Mouse (Mus musculus) spleen, adult 2 months (tissue): ENCODE data around the gene Rere. TPM values are rescaled to one million over a fixed set of nuclear protein-coding genes. Genes with fewer than 3 reads are reported as not detected.

Experiments used
- DNase-seq, 2 experiments: peaks; one replicate each; pipeline versions ENCODE4 v3.0.0 to v3.0.0-alpha.2; 2012 to 2021; ENCODE audit warnings: low spot score in 2 of 2, low read depth in 1 of 2
- H3K27ac ChIP-seq: fragments of 200-500 bp; 2 replicates; pipeline ENCODE4 v1.5.1; 2012; ENCODE audit warnings: low read length, inconsistent platforms; ENCODE audit not compliant: insufficient read depth
- H3K27me3 ChIP-seq: fragments of 200-500 bp; 2 replicates; pipeline ENCODE4 v1.6.1; 2012; ENCODE audit warnings: mild to moderate bottlenecking, moderate library complexity, low read length, inconsistent platforms; ENCODE audit not compliant: control insufficient read depth, insufficient read depth
- H3K36me3 ChIP-seq: fragments of 200-500 bp; 2 replicates; pipeline ENCODE4 v1.6.1; 2012; ENCODE audit warnings: mild to moderate bottlenecking, low read length, inconsistent platforms; ENCODE audit not compliant: control insufficient read depth, insufficient read depth
- H3K4me1 ChIP-seq: fragments of 200-500 bp; 2 replicates; pipeline ENCODE4 v1.6.1; 2011; ENCODE audit warnings: inconsistent platforms; ENCODE audit not compliant: control insufficient read depth, insufficient read depth, insufficient read length
- H3K4me3 ChIP-seq: fragments of 200-500 bp; 2 replicates; pipeline ENCODE4 v1.5.1; 2011; ENCODE audit warnings: mild to moderate bottlenecking, inconsistent platforms; ENCODE audit not compliant: insufficient read depth, insufficient read length; ENCODE audit errors: extremely low read depth
- CTCF ChIP-seq: fragments of 200-500 bp; IDR thresholded peaks from 2 replicates; pipeline ENCODE4 v1.5.1; 2011; ENCODE audit warnings: mild to moderate bottlenecking, inconsistent platforms; ENCODE audit not compliant: insufficient read depth, insufficient read length, insufficient replicate concordance; ENCODE audit errors: extremely low read depth
- POLR2A ChIP-seq: fragments of 200-500 bp; IDR thresholded peaks from 2 replicates; pipeline ENCODE4 v1.6.1; 2011; ENCODE audit warnings: low read depth, low read length, inconsistent platforms
- WGBS: fragments of 180-500 bp; shearing (Covaris S2); methylation state at CpG from one replicate; pipeline ENCODE4 v1.1.7; 2018; 5-methylcytosine and 5-hydroxymethylcytosine counted together
- polyA plus RNA-seq: library from polyadenylated mRNA; depleted of rRNA; stranded (reverse); fragments of >200 nt; gene quantifications from 2 replicates; pipeline ENCODE4 v1.2.3, GENCODE M21; 2012

The Rere gene
- polyA plus RNA-seq, 1 experiment: 66.2 TPM

GRCm38 (mm10) chr4:150260111-150260510 is 21.3 kb upstream of the Rere start:
- DNase-seq: no peak
- 94% methylated on average over 7 of the region's 7 CpGs for whole genome bisulfite sequencing
- Histone ChIP-seq H3K27me3 (no peaks in the 10 kb centered on the region), H3K4me1 (no peaks in the 10 kb centered on the region), H3K27ac (no peak overlapping the region), H3K4me3 (no peak overlapping the region), H3K36me3 (no peaks in the 10 kb centered on the region)
- no peak for TF ChIP-seq CTCF
- no peak for TF ChIP-seq POLR2A

- no peaks in the 10 kb centered on the region for H3K27me3 ChIP-seq
- H3K27ac ChIP-seq: no peak overlapping the region
- TF ChIP-seq CTCF (no peak), POLR2A (no peak)
- no peak for DNase-seq
- H3K4me3 ChIP-seq: no peak overlapping the region
- 34% methylated on average over 6 of the region's 6 CpGs for WGBS
- no peaks in the 10 kb centered on the region for H3K36me3 ChIP-seq
- H3K4me1 ChIP-seq: no peaks in the 10 kb centered on the region
Measured at GRCm38 (mm10) chr4:150260745-150261144, 20.7 kb upstream of the Rere start.

GRCm38 (mm10) chr4:150262301-150262700 is 19.1 kb upstream of the Rere start:
- H3K36me3 ChIP-seq: no peaks in the 10 kb centered on the region
- H3K4me3 ChIP-seq: no peak overlapping the region
- no peaks in the 10 kb centered on the region for H3K4me1 ChIP-seq
- no peak for DNase-seq
- TF ChIP-seq POLR2A (no peak), CTCF (no peak)
- H3K27ac ChIP-seq: no peak overlapping the region
- 81% methylated on average over 8 of the region's 8 CpGs for WGBS
- no peaks in the 10 kb centered on the region for H3K27me3 ChIP-seq

- no peaks in the 10 kb centered on the region for H3K36me3 ChIP-seq
- TF ChIP-seq CTCF (peak; percentile 22; the same call in 1 of the 2 replicates), POLR2A (no peak)
- DNase-seq: no peak
- H3K27me3 ChIP-seq: no peaks in the 10 kb centered on the region
- no peak overlapping the region for H3K4me3 ChIP-seq
- H3K27ac ChIP-seq: no peak overlapping the region
- WGBS: 69% methylated on average over 7 of the region's 7 CpGs
- H3K4me1 ChIP-seq: peaks cover 11% of the 10 kb centered on the region
Measured at GRCm38 (mm10) chr4:150264903-150265302, 16.5 kb upstream of the Rere start.

- Histone ChIP-seq H3K4me3 (no peak overlapping the region), H3K36me3 (no peaks in the 10 kb centered on the region), H3K4me1 (peaks cover 12% of the 10 kb centered on the region), H3K27me3 (no peaks in the 10 kb centered on the region), H3K27ac (no peak overlapping the region)
- no peak for TF ChIP-seq CTCF
- no peak for TF ChIP-seq POLR2A
- no peak for DNase-seq
- 62% methylated on average over 5 of the region's 5 CpGs for WGBS
Measured at GRCm38 (mm10) chr4:150265471-150265870, 16.0 kb upstream of the Rere start.

GRCm38 (mm10) chr4:150266655-150267223 is 14.7 kb upstream of the Rere start:
- Histone ChIP-seq H3K4me3 (no peak overlapping the region), H3K4me1 (peaks cover 12% of the 10 kb centered on the region), H3K36me3 (no peaks in the 10 kb centered on the region), H3K27ac (no peak overlapping the region), H3K27me3 (no peaks in the 10 kb centered on the region)
- no peak for DNase-seq
- TF ChIP-seq POLR2A: no peak
- TF ChIP-seq CTCF: no peak
- WGBS: 72% methylated on average over 21 of the region's 21 CpGs
